Mouse (Mus musculus): ENCODE data around the gene Pbrm1.
A peak's percentile ranks its signal among the peaks of the same experiment; 100 is the strongest.

Pbrm1 gene

DNA sequence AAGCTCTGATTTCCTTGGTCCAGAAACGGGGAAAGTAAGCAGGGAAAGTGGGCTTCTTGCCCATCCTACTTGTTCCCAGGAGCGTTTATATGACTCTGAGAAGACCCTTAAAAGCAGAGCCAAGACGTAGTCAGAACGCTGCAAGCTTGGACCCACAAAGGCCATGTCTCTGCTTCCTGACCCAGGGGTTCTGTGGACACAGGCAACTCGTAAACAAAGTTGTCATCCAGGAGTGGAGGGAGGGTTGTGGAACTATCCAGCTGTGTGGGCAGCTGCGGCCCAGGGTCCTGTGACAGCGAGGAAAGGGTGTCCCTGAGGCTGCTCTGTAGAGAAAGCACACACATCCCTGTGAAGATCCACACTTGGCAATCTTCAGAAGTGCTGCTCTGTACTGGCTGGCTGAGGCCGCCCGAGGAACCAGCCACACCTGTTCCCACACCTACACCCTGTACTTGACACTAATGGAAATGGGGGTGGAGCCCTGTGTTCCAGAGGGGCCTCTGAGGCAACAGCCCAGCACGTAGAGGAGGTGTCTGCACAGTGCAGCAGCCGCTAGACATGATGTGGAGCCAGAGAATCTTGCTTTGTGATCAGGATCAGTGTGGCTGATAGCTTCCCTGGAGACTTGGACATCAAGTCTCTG, 114.2 kb downstream of the Pbrm1 start:
- no peak for DNase-seq (ENCODE audit: low read depth)

- DNase-seq (ENCODE audit: low read depth): no peak
These were observed 115.4 kb downstream of the Pbrm1 start for GRCm38 (mm10) chr14:31134015-31135000.

DNA sequence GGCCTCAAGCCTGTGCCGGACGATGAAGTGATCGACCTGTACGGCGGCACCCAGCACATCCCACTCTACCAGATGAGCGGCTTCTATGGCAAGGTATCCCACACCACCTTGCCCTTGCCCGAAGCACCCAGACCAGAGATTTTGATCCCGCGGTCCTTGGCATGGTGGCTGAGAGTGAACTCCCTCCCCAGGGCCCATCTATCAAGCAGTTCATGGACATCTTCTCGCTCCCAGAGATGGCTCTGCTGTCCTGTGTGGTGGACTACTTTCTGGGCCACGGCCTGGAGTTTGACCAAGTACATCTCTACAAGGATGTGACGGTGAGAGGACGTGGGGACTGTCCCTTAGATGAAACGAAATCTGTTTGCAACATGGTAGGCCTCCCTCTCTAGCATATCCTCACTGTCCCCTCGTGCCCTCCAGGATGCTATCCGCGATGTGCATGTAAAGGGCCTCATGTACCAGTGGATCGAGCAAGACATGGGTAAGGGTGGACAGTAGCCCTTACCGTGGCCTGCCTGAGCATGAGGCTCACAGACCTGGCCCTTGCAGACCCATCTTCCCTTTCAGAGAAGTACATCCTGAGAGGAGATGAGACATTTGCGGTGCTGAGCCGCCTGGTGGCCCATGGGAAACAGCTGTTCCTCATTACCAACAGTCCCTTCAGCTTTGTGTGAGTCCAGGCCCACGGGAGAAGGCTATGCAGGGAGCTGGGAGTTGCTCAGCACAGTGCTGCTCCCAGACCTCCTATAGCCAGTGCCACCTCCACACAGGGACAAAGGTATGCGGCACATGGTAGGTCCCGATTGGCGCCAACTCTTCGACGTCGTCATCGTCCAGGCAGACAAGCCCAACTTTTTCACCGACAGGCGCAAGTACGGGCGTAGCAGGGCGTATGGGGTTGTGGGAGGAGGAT, 116.8 kb downstream of the Pbrm1 start:
- no peak for DNase-seq (ENCODE audit: low read depth)

GRCm38 (mm10) chr14:31136411-31137280, 117.7 kb downstream of the Pbrm1 start:
- no peak for DNase-seq (ENCODE audit: low read depth)

DNA sequence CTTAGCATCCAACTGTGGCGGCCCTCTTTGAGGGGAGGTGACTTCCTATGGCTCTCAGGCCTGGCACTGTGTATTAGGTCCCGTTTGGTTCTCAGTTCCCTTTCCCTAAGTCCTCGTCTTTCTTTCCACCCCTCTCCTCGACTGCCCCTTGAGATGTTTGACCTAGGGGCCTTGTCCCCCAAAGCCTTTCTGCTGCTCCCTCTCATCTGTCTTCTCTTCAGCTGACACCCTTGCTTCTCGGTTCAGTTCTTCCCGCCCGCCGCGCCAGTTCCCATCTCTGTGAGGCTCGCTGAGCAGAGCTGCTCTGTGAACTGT, 118.3 kb downstream of the Pbrm1 start:
- no peak for DNase-seq (ENCODE audit: low read depth)

DNA sequence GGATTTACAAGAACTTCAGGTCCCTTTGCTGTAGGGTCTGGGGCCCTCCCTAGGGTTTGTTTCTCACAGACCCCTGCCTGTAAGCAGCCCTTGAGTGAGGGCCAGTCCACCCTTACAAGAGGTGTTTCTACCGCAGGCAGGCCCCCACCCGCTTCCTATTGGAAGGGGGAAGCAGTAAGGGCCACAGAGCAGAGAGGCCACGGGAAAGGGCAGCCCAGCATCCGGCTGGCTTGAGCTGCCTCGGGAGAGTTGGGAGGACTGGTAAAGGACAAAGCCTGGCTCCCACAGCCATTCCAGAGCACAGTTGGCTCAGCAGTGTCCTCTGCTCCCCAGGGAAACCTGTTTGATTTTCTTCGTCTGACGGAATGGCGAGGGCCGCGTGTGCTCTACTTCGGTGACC, 118.9 kb downstream of the Pbrm1 start:
- DNase-seq (ENCODE audit: low read depth): no peak

- no peak for DNase-seq (ENCODE audit: low read depth)
These were observed 119.4 kb downstream of the Pbrm1 start for GRCm38 (mm10) chr14:31138219-31138896.

- no peak for DNase-seq (ENCODE audit: low read depth)
These were observed 120.0 kb downstream of the Pbrm1 start for GRCm38 (mm10) chr14:31138897-31139429.

DNA sequence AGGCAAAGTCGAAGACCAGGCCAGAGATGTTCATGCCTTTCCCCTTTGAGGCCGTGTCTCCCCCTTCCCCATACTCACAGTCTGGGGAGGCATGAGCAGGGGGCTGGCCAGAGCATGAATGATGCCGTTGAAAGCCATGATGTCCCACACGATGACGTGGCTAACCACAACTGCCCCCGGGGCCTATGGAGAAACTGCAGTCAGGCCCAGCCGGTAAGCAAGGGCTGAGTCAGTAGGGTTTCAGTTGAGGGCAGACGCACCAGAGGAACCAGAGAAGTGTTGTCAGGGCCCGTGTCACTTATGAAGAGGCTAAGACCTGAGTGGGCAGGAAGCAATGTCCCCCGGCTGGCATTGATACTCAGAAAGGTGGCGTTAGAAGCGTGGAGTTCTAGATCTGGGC, 120.7 kb downstream of the Pbrm1 start:
- DNase-seq (ENCODE audit: low read depth): no peak

DNA sequence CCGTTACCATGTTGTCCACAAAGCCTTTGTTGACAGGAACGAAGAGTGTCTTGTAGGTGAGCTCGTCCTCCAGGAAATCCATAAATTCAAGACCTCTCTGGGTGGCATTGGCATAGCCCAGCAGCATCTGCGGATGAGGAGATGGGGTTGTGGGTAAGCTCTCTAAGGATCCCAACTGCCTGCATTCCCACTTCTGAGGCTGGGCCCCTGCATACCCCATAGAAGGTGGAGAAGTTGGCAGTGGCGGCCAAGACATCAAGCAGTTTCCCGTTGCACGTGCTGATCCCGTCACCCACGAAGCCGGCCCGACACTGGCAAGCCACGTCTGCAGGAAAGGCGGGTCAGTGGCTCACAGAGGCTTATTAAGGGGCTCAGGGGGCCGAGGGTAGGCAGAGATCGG, 121.2 kb downstream of the Pbrm1 start:
- DNase-seq (ENCODE audit: low read depth): no peak

DNA sequence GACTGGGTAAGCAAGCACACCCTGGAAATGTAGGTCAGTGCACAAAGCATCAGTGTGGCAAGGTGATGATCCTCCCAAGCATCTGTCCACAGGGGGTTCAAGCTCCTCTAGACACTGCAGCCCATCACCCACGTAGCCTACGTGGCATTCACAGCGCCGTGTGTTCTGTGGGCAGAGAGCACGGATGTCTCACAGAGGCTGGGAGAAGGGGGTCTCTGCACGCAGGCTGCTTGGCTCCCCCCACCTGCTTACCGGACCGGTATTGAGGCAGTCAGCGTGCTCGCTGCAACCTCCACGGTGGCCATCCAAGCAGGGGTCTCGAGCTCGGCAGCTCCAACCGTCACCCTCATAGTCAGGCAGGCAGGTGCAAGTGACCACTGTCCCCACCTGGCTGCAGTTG, 122.1 kb downstream of the Pbrm1 start:
- no peak for DNase-seq (ENCODE audit: low read depth)

GRCm38 (mm10) chr14:31145694-31146093, 126.8 kb downstream of the Pbrm1 start:
- DNase-seq (ENCODE audit: low read depth): no peak

- DNase-seq (ENCODE audit: low read depth): peak; percentile 39
These were observed 141.5 kb downstream of the Pbrm1 start for GRCm38 (mm10) chr14:31160196-31161150.

GRCm38 (mm10) chr14:31161191-31161590, 142.3 kb downstream of the Pbrm1 start:
- DNase-seq (ENCODE audit: low read depth): no peak

DNA sequence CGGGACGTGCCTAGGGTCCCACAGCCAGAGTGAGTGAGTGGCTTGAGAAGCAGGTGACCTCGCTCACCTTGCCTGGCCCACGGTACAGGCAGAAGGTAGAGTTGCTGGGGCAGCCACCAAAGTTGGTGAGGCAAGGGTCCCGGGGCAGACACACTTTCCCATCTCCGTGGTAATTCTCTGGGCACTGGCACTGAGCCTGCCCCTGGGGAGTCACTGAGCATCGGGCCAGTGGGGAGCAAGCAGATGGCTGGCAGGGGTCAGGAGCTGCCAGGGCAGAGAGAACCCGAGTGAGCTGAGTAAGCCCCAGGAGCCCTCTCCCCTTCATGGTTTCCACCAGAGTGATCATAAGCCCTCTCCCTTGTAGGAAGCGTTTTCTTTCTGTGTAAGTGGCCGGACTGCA, 142.7 kb downstream of the Pbrm1 start:
- DNase-seq (ENCODE audit: low read depth): no peak

DNA sequence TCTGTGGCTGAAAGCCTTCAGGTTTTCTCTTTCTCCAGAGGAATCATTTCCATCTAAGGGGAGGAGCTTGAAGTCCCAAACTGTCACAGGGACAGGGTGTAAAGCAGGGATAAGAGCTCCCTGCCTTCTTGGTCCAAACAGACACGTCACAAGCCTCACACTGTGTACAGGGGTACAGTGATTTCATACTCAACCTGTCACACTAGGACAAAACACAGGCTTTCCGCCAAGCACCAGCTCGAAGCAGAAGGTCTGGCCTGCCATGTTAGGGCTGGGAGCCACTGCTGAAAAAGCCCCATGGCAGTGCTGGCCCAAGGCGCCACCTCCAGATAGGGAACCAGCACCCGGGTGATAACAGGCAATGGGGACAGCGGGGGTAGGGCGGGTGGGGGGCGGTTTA, 145.1 kb downstream of the Pbrm1 start:
- no peak for DNase-seq (ENCODE audit: low read depth)

DNA sequence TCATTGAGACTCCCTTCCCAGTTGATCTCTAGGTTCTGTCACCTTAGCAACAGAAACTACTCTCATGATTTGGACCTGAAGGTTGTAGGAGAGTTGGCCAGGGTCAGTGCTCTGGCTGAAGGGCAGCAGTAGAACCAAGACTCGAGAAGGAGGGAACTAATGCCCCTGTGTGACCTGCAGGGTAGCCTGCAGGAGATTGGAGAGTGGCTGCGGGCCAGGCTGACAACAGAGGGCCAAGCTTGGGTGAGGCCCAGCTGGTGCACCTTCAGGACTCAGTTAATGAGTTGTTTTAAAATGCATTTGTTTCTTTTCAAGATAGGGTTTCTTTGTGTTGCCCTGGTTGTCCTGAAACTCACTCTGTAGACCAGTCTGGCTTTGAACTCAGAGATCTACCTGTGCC, 146.1 kb downstream of the Pbrm1 start:
- no peak for DNase-seq (ENCODE audit: low read depth)

- no peak for DNase-seq (ENCODE audit: low read depth)
These were observed 146.5 kb downstream of the Pbrm1 start for GRCm38 (mm10) chr14:31165458-31165857.

DNA sequence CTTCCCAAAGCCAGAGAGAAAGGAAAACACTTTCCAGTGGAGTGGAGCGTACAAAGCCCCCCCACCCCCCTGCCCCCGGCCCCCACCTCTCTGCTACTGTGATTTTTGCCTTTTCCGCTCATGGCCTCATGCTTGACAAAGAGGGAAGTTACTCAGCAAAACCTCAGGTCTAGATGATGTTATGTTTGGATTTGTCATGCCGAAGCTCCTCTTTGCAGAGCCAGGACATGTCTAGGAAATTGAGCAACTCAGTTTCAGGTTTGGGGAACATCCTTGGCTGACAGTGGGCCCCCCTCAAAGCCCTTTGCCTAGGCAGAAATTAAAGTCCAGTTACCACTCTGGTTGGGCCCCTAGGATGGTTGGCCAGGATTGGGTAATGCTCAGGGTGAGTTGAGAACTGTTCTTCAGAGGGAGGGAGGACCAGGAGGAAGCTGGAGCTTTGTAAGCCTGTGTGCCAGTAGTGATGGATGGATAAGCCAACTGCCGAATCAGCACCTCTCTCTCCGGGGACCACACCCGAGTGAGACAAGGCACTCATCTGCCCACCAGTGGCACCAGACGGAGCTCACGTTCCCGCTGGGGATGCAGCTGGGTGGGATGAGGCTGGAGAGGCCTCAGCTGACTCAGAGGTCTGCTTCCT, 147.2 kb downstream of the Pbrm1 start:
- DNase-seq (ENCODE audit: low read depth): no peak

All from induced T-regulatory cell, adult 2 months (primary cell).